Mouse (Mus musculus) limb, embryonic 11.5 days (tissue): Measurements from ENCODE around the gene Cmip. TPM values are rescaled to one million over a fixed set of nuclear protein-coding genes. Genes with fewer than 3 reads are reported as not detected.

ENCODE experiments used
- ATAC-seq: fragments of 200-750 bp; cut with Nextera tagmentation; 2 replicates; pipeline ENCODE4 v1.8.0; 2017; ENCODE audit warnings: low read depth; ENCODE audit not compliant: insufficient number of reproducible peaks, low FRiP score, low TSS enrichment
- DNase-seq: peaks from one replicate; pipeline ENCODE4 v3.0.0-alpha.2; 2015; ENCODE audit warnings: low spot score
- H3K27ac ChIP-seq: fragments of 300-500 bp; sonication (generic); replicated peaks from 2 replicates; pipeline ENCODE4 v1.5.1; 2014; ENCODE audit warnings: low read depth, mild to moderate bottlenecking, low read length
- H3K27me3 ChIP-seq: fragments of 300-500 bp; sonication (generic); 2 replicates; pipeline ENCODE4 v1.6.1; 2014; ENCODE audit warnings: mild to moderate bottlenecking, low read length, mixed read lengths; ENCODE audit not compliant: control insufficient read depth, insufficient read depth
- H3K36me3 ChIP-seq: fragments of 300-500 bp; sonication (generic); 2 replicates; pipeline ENCODE4 v1.6.1; 2014; ENCODE audit warnings: mild to moderate bottlenecking, low read length, moderate library complexity, mixed read lengths; ENCODE audit not compliant: control insufficient read depth, insufficient read depth
- H3K4me1 ChIP-seq: fragments of 300-500 bp; sonication (generic); 2 replicates; pipeline ENCODE4 v1.6.1; 2014; ENCODE audit warnings: low read length, mixed read lengths; ENCODE audit not compliant: control insufficient read depth, insufficient read depth
- H3K4me2 ChIP-seq: fragments of 300-500 bp; sonication (generic); 2 replicates; pipeline ENCODE4 v1.6.1; 2014; ENCODE audit warnings: low read depth, mild to moderate bottlenecking, moderate library complexity; ENCODE audit not compliant: severe bottlenecking
- H3K4me3 ChIP-seq: fragments of 300-500 bp; sonication (generic); 2 replicates; pipeline ENCODE4 v1.5.1; 2014; ENCODE audit warnings: low read depth, low read length
- H3K9ac ChIP-seq: fragments of 300-500 bp; sonication (generic); 2 replicates; pipeline ENCODE4 v1.6.1; 2014; ENCODE audit warnings: mild to moderate bottlenecking, low read length
- H3K9me3 ChIP-seq: fragments of 300-500 bp; sonication (generic); 2 replicates; pipeline ENCODE4 v1.6.1; 2016; ENCODE audit warnings: low read length; ENCODE audit not compliant: control insufficient read depth
- WGBS: fragments of 180-500 bp; shearing (Covaris S2); extraction: QIAGEN DNeasy Blood & Tissue Kit; methylation state at CpG from one replicate; pipeline ENCODE4 v1.1.7; 2014; 5-methylcytosine and 5-hydroxymethylcytosine counted together
- polyA plus RNA-seq: library from polyadenylated mRNA; unstranded; fragments of >200 nt; fragmentation: Nextera tagmentation; extraction: Ambion mirVana; gene quantifications from 2 replicates; pipeline ENCODE4 v1.2.1, GENCODE M21; 2014

Gene Cmip
- polyA plus RNA-seq, 1 experiment from 2014 or later, result 14.3 TPM

GRCm38 (mm10) chr8:117278668-117279132 is 21.8 kb downstream of the Cmip start:
- 86% methylated on average over 20 of the region's 20 CpGs for WGBS
- no peaks in the 10 kb centered on the region for H3K9me3 ChIP-seq
- ATAC-seq (no peak), DNase-seq (no peak)
- H3K4me1 ChIP-seq, result peaks cover 5% of the 10 kb centered on the region; the same call in 1 of the 2 replicates
- H3K9ac ChIP-seq, result no peak overlapping the region
- H3K27ac ChIP-seq, result 0 out of 2 replicates have a peak overlapping the region, but pooled peaks have one; percentile 42
- H3K4me2 ChIP-seq, result no peak overlapping the region
- no peaks in the 10 kb centered on the region for H3K27me3 ChIP-seq
- no peak overlapping the region for H3K4me3 ChIP-seq
- H3K36me3 ChIP-seq, result no peaks in the 10 kb centered on the region

GRCm38 (mm10) chr8:117280488-117280887 is 23.6 kb downstream of the Cmip start:
- 91% methylated on average over 7 of the region's 7 CpGs for WGBS
- no peak overlapping the region for H3K27ac ChIP-seq
- no peak for DNase-seq
- H3K4me3 ChIP-seq, result no peak overlapping the region
- no peak overlapping the region for H3K9ac ChIP-seq
- H3K4me2 ChIP-seq, result no peak overlapping the region
- no peaks in the 10 kb centered on the region for H3K27me3 ChIP-seq
- no peak for ATAC-seq
- H3K36me3 ChIP-seq, result 0 out of 2 replicates have a peak, but pooled peaks cover 2% of the 10 kb centered on the region
- no peaks in the 10 kb centered on the region for H3K9me3 ChIP-seq
- H3K4me1 ChIP-seq, result peaks cover 7% of the 10 kb centered on the region; the same call in 1 of the 2 replicates

- WGBS, result 88% methylated on average over 10 of the region's 10 CpGs
- H3K27ac ChIP-seq, result no peak overlapping the region
Measured at GRCm38 (mm10) chr8:117281676-117282075, 24.8 kb downstream of the Cmip start.

DNA sequence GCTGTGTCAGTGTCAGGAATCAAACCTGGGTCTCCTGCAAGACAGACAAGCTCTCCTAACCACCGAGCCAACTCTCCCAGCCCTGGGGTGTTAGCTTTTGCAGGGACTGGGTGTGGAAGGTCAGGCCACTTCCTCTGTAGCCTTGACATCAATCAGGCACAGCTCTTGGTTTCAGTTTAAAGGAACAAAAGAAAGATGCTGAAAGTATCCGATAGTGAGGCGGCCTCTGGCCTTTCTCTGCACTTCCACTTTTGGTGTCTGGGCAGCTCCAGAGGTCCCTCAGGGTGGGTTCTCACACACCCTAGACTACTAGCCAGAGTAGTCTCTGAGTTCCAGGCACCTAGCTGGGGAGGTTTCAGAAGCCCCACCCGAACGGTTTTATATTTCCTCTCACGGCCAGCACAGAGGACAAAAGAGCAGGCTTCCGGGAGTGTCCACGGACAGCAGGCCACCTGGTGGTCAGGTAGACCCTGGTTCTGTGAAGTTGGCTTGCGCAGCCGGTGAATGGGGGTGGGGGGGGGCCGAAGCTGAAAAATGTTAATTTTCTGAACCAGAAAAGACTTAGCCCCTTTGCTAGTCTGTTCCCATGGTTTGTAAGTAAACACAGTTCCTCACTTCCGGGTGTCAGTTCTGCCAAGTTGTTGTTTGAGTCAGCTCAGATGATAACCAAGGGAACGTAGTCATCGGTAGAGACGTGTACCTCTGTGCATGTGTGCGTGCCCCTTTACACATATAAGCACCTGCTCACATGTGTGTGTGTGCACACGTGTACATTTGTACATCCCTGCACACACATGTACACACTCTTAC is 25.5 kb downstream of the Cmip start:
- Histone ChIP-seq H3K9me3 (no peaks in the 10 kb centered on the region), H3K27ac (no peak overlapping the region), H3K9ac (no peak overlapping the region), H3K4me1 (peaks cover 7% of the 10 kb centered on the region; the same call in 1 of the 2 replicates), H3K27me3 (no peaks in the 10 kb centered on the region), H3K4me2 (no peak overlapping the region), H3K36me3 (0 out of 2 replicates have a peak, but pooled peaks cover 2% of the 10 kb centered on the region), H3K4me3 (no peak overlapping the region)
- ATAC-seq (no peak), DNase-seq (no peak)
- WGBS, result 64% methylated on average over 17 of the region's 17 CpGs

More at GRCm38 (mm10) chr8:117281676-117282075, 24.8 kb downstream of the Cmip start:
- Histone ChIP-seq H3K4me2 (no peak overlapping the region), H3K4me3 (no peak overlapping the region), H3K36me3 (0 out of 2 replicates have a peak, but pooled peaks cover 2% of the 10 kb centered on the region), H3K27me3 (no peaks in the 10 kb centered on the region), H3K4me1 (peaks cover 7% of the 10 kb centered on the region; the same call in 1 of the 2 replicates), H3K9me3 (no peaks in the 10 kb centered on the region), H3K9ac (no peak overlapping the region)
- DNase-seq (no peak), ATAC-seq (no peak)

DNA sequence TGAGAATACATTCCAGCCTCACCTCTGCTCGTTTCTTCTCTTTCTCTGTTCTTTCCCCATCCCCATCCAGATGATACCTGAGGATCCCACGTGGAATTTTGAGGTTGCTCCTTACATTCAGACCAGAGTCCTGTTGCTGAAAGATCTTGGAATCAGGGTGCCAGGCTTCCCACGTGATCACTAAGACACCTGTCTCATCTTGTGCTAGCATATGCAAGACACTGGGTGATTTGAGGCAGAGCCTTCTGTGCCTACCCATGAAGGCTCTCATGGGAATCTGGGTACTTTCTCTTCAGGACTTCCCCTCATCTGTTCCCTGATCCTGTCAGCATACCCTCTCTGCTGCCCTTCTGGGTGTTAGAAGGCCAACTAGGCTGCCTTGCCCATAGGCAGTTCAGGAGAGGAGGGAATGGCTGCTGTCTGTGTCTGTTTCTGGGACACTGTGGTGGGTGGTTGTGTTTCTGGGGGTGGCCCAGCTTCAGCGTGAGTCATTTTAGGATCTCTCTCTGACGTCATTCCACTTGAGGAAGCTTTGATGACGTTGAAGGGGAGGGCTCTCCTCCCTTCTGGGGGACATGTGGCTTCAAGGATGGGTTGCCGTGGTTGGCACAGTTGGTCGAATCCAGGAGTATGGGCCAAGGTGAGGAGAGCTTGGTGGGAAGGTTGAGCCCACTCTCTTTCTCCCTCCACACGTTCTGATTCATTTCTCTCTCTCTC is 28.1 kb downstream of the Cmip start:
- DNase-seq, result no peak
- H3K4me1 ChIP-seq, result peaks cover 5% of the 10 kb centered on the region
- no peak for ATAC-seq
- no peaks in the 10 kb centered on the region for H3K9me3 ChIP-seq
- H3K36me3 ChIP-seq, result 0 out of 2 replicates have a peak, but pooled peaks cover 2% of the 10 kb centered on the region
- H3K4me3 ChIP-seq, result no peak overlapping the region
- no peaks in the 10 kb centered on the region for H3K27me3 ChIP-seq
- H3K9ac ChIP-seq, result no peak overlapping the region
- no peak overlapping the region for H3K4me2 ChIP-seq
- no peak overlapping the region for H3K27ac ChIP-seq
- WGBS, result 90% methylated on average over 9 of the region's 9 CpGs

GRCm38 (mm10) chr8:117287966-117288365 is 31.1 kb downstream of the Cmip start:
- no peaks in the 10 kb centered on the region for H3K9me3 ChIP-seq
- 0 out of 2 replicates have a peak, but pooled peaks cover 2% of the 10 kb centered on the region for H3K36me3 ChIP-seq
- H3K27me3 ChIP-seq, result no peaks in the 10 kb centered on the region
- DNase-seq (no peak), ATAC-seq (no peak)
- no peak overlapping the region for H3K9ac ChIP-seq
- 75% methylated on average over 8 of the region's 8 CpGs for WGBS
- H3K4me1 ChIP-seq, result peaks cover 31% of the 10 kb centered on the region
- no peak overlapping the region for H3K4me2 ChIP-seq
- no peak overlapping the region for H3K27ac ChIP-seq
- no peak overlapping the region for H3K4me3 ChIP-seq

DNA sequence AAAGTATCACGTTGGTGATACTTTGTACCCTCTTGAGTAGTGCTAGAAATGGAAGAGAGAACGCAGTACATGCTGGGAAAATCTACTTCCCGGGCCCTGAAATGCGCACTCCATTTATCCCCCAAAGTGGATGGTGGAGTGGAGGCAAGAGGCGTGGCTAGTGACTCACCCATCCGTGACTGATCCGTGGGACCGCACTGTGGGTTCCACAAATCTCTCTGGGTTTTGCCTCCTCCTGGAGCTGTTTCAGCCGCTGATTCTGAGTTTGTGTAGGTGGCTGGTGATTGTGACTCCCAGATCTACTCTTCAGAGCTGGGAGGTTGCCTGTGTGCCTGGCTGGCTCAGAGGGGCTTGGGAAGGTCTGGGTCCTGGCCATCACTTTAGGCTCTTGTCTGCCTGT is 32.2 kb downstream of the Cmip start:
- no peak overlapping the region for H3K4me3 ChIP-seq
- no peak overlapping the region for H3K4me2 ChIP-seq
- peaks cover 34% of the 10 kb centered on the region for H3K4me1 ChIP-seq
- H3K27me3 ChIP-seq, result no peaks in the 10 kb centered on the region
- H3K9ac ChIP-seq, result no peak overlapping the region
- H3K27ac ChIP-seq, result no peak overlapping the region; the same call in 1 of the 2 replicates
- 0 out of 2 replicates have a peak, but pooled peaks cover 2% of the 10 kb centered on the region for H3K36me3 ChIP-seq
- H3K9me3 ChIP-seq, result no peaks in the 10 kb centered on the region
- ATAC-seq, result no peak
- no peak for DNase-seq
- 92% methylated on average over 9 of the region's 9 CpGs for WGBS

GRCm38 (mm10) chr8:117290506-117290905 is 33.6 kb downstream of the Cmip start:
- DNase-seq, result peak; percentile 78
- Histone ChIP-seq H3K4me3 (no peak overlapping the region), H3K27me3 (no peaks in the 10 kb centered on the region), H3K4me2 (no peak overlapping the region; the same call in 1 of the 2 replicates), H3K4me1 (peaks cover 37% of the 10 kb centered on the region), H3K9ac (no peak overlapping the region; the same call in 1 of the 2 replicates), H3K27ac (no peak overlapping the region), H3K36me3 (0 out of 2 replicates have a peak, but pooled peaks cover under 1% of the 10 kb centered on the region), H3K9me3 (no peaks in the 10 kb centered on the region)
- 18% methylated on average over 7 of the region's 7 CpGs for WGBS
- no peak for ATAC-seq
